Mouse (Mus musculus) forebrain, embryonic 11.5 days (tissue): ENCODE data around the gene Tbce. TPM values are rescaled to one million over a fixed set of nuclear protein-coding genes. Genes with fewer than 3 reads are reported as not detected.
"Not testable (repeated sequence)": the region's sequence is repeated elsewhere in the genome, so short reads cannot be mapped to it uniquely, and the experiment has no call there.

Source experiments
- ATAC-seq: fragments of 200-750 bp; cut with Nextera tagmentation; replicated peaks from 2 replicates; pipeline ENCODE4 v1.8.0; 2017; ENCODE audit warnings: moderate TSS enrichment; ENCODE audit not compliant: low FRiP score
- DNase-seq: peaks from one replicate; pipeline ENCODE4 v3.0.0-alpha.2; 2017; ENCODE audit warnings: low spot score
- H3K27ac ChIP-seq: fragments of 300-500 bp; sonication (generic); 2 replicates; pipeline ENCODE4 v1.5.1; 2014; ENCODE audit warnings: low read depth, low read length
- H3K27me3 ChIP-seq: fragments of 300-500 bp; sonication (generic); 2 replicates; pipeline ENCODE4 v1.6.1; 2014; ENCODE audit warnings: mild to moderate bottlenecking, low read length, mixed read lengths; ENCODE audit not compliant: control insufficient read depth, insufficient read depth
- H3K36me3 ChIP-seq: fragments of 300-500 bp; sonication (generic); 2 replicates; pipeline ENCODE4 v1.6.1; 2014; ENCODE audit warnings: mild to moderate bottlenecking, low read length, moderate library complexity, mixed read lengths; ENCODE audit not compliant: control insufficient read depth, insufficient read depth
- H3K4me1 ChIP-seq: fragments of 300-500 bp; sonication (generic); replicated peaks from 2 replicates; pipeline ENCODE4 v1.6.1; 2014; ENCODE audit warnings: low read length, mixed read lengths; ENCODE audit not compliant: control insufficient read depth, insufficient read depth
- H3K4me2 ChIP-seq: fragments of 300-500 bp; sonication (generic); 2 replicates; pipeline ENCODE4 v1.6.1; 2014; ENCODE audit warnings: low read depth, mild to moderate bottlenecking, low read length, moderate library complexity, mixed read lengths; ENCODE audit not compliant: severe bottlenecking
- H3K4me3 ChIP-seq: fragments of 300-500 bp; sonication (generic); 2 replicates; pipeline ENCODE4 v1.5.1; 2014; ENCODE audit warnings: low read depth, low read length
- H3K9ac ChIP-seq: fragments of 300-500 bp; sonication (generic); 2 replicates; pipeline ENCODE4 v1.6.1; 2014; ENCODE audit warnings: low read length
- H3K9me3 ChIP-seq: fragments of 300-500 bp; sonication (generic); 2 replicates; pipeline ENCODE4 v1.6.1; 2016; ENCODE audit warnings: low read length, mixed read lengths; ENCODE audit not compliant: control insufficient read depth
- WGBS: fragments of 180-500 bp; shearing (Covaris S2); extraction: QIAGEN DNeasy Blood & Tissue Kit; methylation state at CpG from one replicate; pipeline ENCODE4 v1.1.7; 2014; 5-methylcytosine and 5-hydroxymethylcytosine counted together
- polyA plus RNA-seq: library from polyadenylated mRNA; unstranded; fragments of >200 nt; fragmentation: Nextera tagmentation; extraction: Ambion mirVana; gene quantifications from 2 replicates; pipeline ENCODE4 v1.2.1, GENCODE M21; 2014

The Tbce gene
- polyA plus RNA-seq, 1 experiment from 2014 or later: 63.8 TPM

DNA sequence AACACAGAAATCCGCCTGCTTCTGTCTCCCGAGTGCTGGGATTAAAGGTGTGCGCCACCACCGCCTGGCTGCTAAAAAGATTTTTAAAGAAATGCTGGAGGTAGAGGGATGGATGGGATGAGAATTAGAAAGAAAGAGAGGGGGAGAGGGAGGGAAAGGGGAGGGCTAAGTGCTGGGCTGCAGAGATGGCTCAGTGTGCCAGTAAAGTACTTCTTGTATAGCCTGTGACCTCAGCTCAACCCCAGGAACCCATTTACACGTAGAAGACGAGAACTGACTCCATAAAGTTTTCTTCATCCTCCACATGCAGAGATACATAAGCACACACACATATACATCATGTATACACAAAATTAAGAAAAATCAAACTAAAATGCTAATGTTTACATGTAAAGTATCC is 13.9 kb downstream of the Tbce start:
- Histone ChIP-seq H3K27me3 (no peaks in the 10 kb centered on the region), H3K9me3 (no peaks in the 10 kb centered on the region), H3K27ac (no peak overlapping the region), H3K4me1 (no peaks in the 10 kb centered on the region), H3K4me3 (no peak overlapping the region), H3K36me3 (peaks cover 6% of the 10 kb centered on the region; the same call in 1 of the 2 replicates), H3K9ac (no peak overlapping the region), H3K4me2 (no peak overlapping the region)
- ATAC-seq: no peak
- WGBS: 93% methylated on average over 6 of the region's 6 CpGs
- DNase-seq: no peak

DNA sequence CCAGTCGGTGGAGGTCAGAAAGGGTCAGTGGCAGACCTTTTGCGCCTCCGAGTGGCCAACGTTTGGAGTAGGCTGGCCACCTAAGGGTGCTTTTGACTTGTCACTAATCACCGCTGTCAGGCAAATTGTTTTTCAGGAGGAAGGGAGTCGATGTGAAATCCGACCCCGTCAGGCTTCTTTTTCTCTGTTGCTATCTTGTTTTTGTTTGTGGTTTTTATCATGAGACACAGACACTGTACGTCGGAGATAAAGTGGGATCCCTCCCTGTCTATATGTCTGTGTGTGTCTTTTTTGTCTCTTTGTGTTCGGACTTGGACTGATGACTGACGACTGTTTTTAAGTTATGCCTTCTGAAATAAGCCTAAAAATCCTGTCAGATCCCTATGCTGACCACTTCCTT is 18.0 kb downstream of the Tbce start:
- DNase-seq, H3K9me3 ChIP-seq, ATAC-seq, H3K27me3 ChIP-seq, H3K36me3 ChIP-seq, H3K4me1 ChIP-seq, H3K4me3 ChIP-seq, H3K9ac ChIP-seq, H3K4me2 ChIP-seq, H3K27ac ChIP-seq: not testable (repeated sequence)
- 85% methylated on average over 7 of the region's 12 CpGs for WGBS

DNA sequence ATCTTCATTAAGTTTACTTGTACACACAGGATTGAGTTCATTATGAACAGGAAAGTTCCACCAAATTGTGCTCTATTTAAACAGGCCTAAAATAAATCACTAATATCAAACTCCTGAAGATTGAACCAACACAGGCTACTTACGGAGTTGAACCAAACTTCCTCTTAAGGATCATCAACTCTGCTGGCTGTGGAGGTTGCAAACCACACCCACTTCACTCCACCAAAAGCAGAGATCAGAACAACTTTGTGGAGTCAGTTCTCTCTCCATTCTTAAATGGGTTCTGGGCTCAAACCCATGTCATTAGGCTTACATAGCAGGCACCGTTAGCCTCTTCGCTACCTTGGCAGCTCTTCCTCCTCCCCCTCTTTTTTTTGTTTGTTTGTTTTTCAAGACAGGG is 20.6 kb downstream of the Tbce start:
- H3K9me3 ChIP-seq: no peaks in the 10 kb centered on the region
- H3K4me3 ChIP-seq: no peak overlapping the region
- H3K27ac ChIP-seq: no peak overlapping the region
- H3K4me2 ChIP-seq: no peak overlapping the region
- no peak for DNase-seq
- H3K27me3 ChIP-seq: no peaks in the 10 kb centered on the region
- WGBS: 96% methylated on average over 3 of the region's 3 CpGs
- no peak for ATAC-seq
- H3K9ac ChIP-seq: no peak overlapping the region
- peaks cover 3% of the 10 kb centered on the region; the same call in 1 of the 2 replicates for H3K36me3 ChIP-seq
- H3K4me1 ChIP-seq: no peaks in the 10 kb centered on the region

DNA sequence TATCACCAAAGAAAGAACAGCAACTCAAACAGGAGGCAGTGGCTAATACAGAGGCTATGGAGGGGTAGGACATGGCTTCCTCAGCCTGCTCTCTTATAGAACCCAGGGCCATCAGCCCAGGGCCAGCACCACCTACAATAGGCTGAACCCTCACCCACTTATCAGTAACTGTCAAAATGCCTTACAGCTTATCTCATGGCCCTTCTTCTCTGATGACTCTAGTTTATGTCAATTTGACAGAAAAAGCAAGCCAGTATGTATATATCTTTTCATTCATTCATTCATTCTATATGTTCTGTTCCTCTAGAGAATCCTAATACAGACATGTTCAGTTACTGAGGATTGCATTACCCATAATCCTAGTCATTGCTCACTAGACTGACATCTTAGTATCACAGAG is 21.2 kb downstream of the Tbce start:
- Histone ChIP-seq H3K9me3 (no peaks in the 10 kb centered on the region), H3K4me1 (no peaks in the 10 kb centered on the region), H3K27ac (no peak overlapping the region), H3K36me3 (peaks cover 3% of the 10 kb centered on the region; the same call in 1 of the 2 replicates), H3K4me3 (no peak overlapping the region), H3K9ac (no peak overlapping the region), H3K27me3 (no peaks in the 10 kb centered on the region), H3K4me2 (no peak overlapping the region)
- ATAC-seq (no peak), DNase-seq (no peak)

DNA sequence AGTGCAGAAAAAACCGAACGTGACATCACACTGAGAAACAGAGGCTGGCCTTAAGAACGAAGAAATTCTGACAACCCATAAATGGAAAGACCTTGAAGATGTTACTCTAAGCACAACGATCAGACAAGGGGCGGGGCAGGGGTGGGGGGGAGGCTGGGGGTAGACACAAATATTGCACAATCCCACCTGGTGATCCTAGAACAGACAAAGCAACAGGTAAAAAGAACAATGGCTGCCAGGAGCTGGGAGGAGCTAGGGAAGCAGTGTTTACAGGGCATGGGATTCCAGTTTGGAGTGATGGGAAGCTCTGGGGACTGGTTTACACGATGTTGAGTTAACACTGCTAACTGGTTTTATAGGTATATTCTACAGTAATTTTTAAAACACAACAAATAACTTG is 23.8 kb downstream of the Tbce start:
- Histone ChIP-seq H3K4me2 (no peak overlapping the region), H3K4me3 (no peak overlapping the region), H3K9me3 (no peaks in the 10 kb centered on the region), H3K27ac (no peak overlapping the region), H3K27me3 (no peaks in the 10 kb centered on the region), H3K36me3 (peaks cover 3% of the 10 kb centered on the region; the same call in 1 of the 2 replicates), H3K4me1 (no peaks in the 10 kb centered on the region), H3K9ac (no peak overlapping the region)
- ATAC-seq (no peak), DNase-seq (no peak)
- 91% methylated on average over 6 of the region's 6 CpGs for WGBS

DNA sequence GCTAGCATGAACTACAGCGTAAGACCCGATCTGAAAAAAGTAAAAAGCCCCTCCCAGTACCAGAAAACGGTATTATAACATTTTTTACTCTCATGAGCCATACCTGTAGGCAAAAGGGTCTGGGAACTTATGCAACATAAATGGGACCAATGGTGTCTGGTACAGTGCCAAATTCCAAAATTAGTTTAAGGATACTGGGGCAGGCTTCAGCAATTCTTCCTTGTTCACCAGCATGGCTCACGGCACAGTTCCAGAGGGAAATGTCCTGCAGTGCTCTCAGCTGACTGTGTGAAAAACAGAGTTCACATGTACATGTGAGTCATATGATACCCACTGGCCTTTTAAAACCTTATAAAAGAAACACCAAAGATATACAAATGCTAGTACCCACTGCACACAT is 24.9 kb downstream of the Tbce start:
- Histone ChIP-seq H3K4me3 (no peak overlapping the region), H3K36me3 (peaks cover 2% of the 10 kb centered on the region; the same call in 1 of the 2 replicates)
- ATAC-seq: no peak

DNA sequence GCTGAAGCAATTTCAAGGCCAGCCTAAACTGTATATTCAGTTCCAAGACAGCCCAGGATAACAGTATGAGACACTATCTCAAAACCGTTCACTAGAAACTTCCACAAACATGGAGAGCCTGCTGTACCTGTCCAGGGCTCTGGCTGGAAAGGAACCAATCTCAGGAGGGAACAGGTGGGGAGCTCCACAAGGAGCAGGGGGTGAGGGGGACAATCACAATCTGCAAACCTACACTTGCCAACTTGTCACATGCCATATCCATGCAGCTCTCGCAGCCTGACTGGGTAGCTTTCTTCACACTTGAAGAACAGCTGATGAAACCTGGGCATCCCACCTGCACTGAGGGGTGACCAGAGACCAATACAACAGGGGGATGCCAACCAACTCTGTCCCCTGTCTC is 25.4 kb downstream of the Tbce start:
- Histone ChIP-seq H3K4me3 (no peak overlapping the region), H3K9ac (no peak overlapping the region), H3K9me3 (no peaks in the 10 kb centered on the region), H3K36me3 (no peaks in the 10 kb centered on the region; the same call in 1 of the 2 replicates), H3K27me3 (no peaks in the 10 kb centered on the region), H3K4me2 (no peak overlapping the region), H3K4me1 (no peaks in the 10 kb centered on the region), H3K27ac (no peak overlapping the region)
- no peak for DNase-seq
- 97% methylated on average over 2 of the region's 2 CpGs for WGBS
- ATAC-seq: no peak

More for the DNA sequence above, 24.9 kb downstream of the Tbce start:
- Histone ChIP-seq H3K27ac (no peak overlapping the region), H3K4me2 (no peak overlapping the region), H3K9ac (no peak overlapping the region), H3K9me3 (no peaks in the 10 kb centered on the region), H3K4me1 (no peaks in the 10 kb centered on the region), H3K27me3 (no peaks in the 10 kb centered on the region)
- DNase-seq: no peak
- WGBS: 93% methylated on average over 4 of the region's 4 CpGs

DNA sequence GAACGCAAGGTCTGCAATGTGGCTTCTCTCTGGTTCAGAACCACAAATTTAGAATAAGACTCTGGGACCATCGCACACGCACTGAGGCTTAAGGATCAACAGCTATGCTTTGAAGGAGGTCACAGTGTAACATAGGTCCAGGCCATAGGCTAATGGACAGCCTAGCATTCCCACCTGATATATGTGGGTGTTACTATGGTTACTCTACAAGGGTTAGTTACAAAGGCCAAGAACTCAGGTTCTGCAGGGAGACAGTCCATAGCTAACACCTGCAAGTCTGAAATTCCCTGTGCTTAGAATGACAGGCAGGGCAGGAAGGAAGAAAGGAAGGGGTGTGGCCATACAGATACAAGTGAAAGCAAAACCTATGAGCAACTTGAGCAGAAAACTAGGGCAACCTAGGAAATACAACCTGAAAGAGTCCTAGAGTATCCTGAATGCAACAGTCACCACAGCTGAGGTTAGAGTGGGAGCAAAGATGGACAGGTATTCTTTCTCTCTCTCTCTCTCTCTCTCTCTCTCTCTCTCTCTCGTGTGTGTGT is 27.9 kb downstream of the Tbce start:
- H3K4me3 ChIP-seq: no peak overlapping the region
- no peaks in the 10 kb centered on the region for H3K27me3 ChIP-seq
- no peaks in the 10 kb centered on the region for H3K4me1 ChIP-seq
- no peaks in the 10 kb centered on the region for H3K9me3 ChIP-seq
- H3K27ac ChIP-seq: no peak overlapping the region
- H3K4me2 ChIP-seq: no peak overlapping the region
- H3K9ac ChIP-seq: no peak overlapping the region
- no peaks in the 10 kb centered on the region for H3K36me3 ChIP-seq
- DNase-seq: no peak
- ATAC-seq: no peak
- 92% methylated on average over 4 of the region's 4 CpGs for WGBS

DNA sequence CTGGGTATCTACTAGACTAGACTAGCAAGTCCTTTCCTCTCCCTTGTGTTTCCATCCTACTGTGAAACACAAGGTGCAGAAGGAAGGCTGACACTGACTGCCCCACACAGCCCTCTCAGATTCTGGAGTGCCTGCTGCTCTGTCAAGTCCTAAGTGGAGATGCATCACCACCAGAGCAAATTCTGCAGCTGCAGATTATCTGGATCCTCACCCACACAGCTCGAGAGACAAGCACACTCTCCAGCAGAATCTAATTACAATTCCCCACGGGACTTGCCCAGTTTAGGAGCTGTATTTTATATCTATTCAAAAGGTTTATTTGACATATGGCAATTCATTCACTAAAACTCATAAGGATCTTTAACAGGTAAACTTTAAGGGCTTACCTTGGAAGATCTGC is 33.4 kb downstream of the Tbce start:
- Histone ChIP-seq H3K4me3 (no peak overlapping the region), H3K9me3 (no peaks in the 10 kb centered on the region), H3K4me2 (no peak overlapping the region), H3K27ac (no peak overlapping the region), H3K9ac (no peak overlapping the region), H3K4me1 (no peaks in the 10 kb centered on the region), H3K27me3 (no peaks in the 10 kb centered on the region), H3K36me3 (peaks cover 3% of the 10 kb centered on the region; the same call in 1 of the 2 replicates)
- no peak for DNase-seq
- 83% methylated on average over 2 of the region's 2 CpGs for WGBS
- no peak for ATAC-seq
